Comparison of ENCODE assay signal across 22 mouse cellular contexts in genomic region chr2:50123376-50123775, GRCm38 (mm10). TPM values are rescaled to one million over a fixed set of nuclear protein-coding genes. Genes with fewer than 3 reads are reported as not detected.
DNase-seq lines count a peak whose midpoint lies in the region; ATAC-seq and TF ChIP-seq lines count a peak whose summit lies in the region.
"Had no signal": no experiment of that assay in that cellular context is flagged by ENCODE, and none has a peak within 500 bp of the region (broad histone marks: within the 10 kb centered on the region; RNA-seq: fewer than 3 reads in every experiment).

No protein-coding gene starts in this region.

- peaks cover 6% of the 10 kb centered on the region for H3K4me1 ChIP-seq in hindbrain, embryonic 10.5 days (replicated peaks)
- H3K4me1 ChIP-seq in hindbrain, embryonic 11.5 days (replicated peaks; ENCODE audit: control insufficient read depth, insufficient read depth, low read length) = no peaks in the 10 kb centered on the region
- H3K4me1 ChIP-seq in embryonic facial prominence, embryonic 12.5 days = peaks cover 11% of the 10 kb centered on the region
- H3K4me1 ChIP-seq in limb, embryonic 14.5 days (ENCODE audit: control insufficient read depth, insufficient read depth, low read length) = peaks cover 9% of the 10 kb centered on the region; the same call in 1 of the 2 replicates
- H3K4me1 ChIP-seq: heart, embryonic 10.5 days had no signal

- WGBS in hindbrain, embryonic 10.5 days = 79% methylated on average over 5 of the region's 5 CpGs
- 74% methylated on average over 5 of the region's 5 CpGs for WGBS in hindbrain, embryonic 11.5 days
- 22% methylated on average over 5 of the region's 5 CpGs for WGBS in embryonic facial prominence, embryonic 12.5 days
- 40% methylated on average over 5 of the region's 5 CpGs for WGBS in limb, embryonic 14.5 days

- H3K9me3 ChIP-seq in hindbrain, embryonic 10.5 days = no peaks in the 10 kb centered on the region
- H3K9me3 ChIP-seq in hindbrain, embryonic 11.5 days (ENCODE audit: control insufficient read depth, low read length) = no peaks in the 10 kb centered on the region
- no peaks in the 10 kb centered on the region for H3K9me3 ChIP-seq in embryonic facial prominence, embryonic 12.5 days
- no peaks in the 10 kb centered on the region for H3K9me3 ChIP-seq in limb, embryonic 14.5 days (ENCODE audit: control insufficient read depth, low read length)
- H3K9me3 ChIP-seq: heart, embryonic 10.5 days had no signal

- no peak overlapping the region for H3K9ac ChIP-seq in hindbrain, embryonic 11.5 days (ENCODE audit: low read depth, low read length)
- no peak overlapping the region for H3K9ac ChIP-seq in embryonic facial prominence, embryonic 12.5 days
- H3K9ac ChIP-seq in limb, embryonic 14.5 days (ENCODE audit: low read depth, low read length, severe bottlenecking) = no peak overlapping the region

- H3K4me2 ChIP-seq in hindbrain, embryonic 11.5 days (replicated peaks; ENCODE audit: low read depth, low read length) = no peak overlapping the region
- no peak overlapping the region for H3K4me2 ChIP-seq in embryonic facial prominence, embryonic 12.5 days (replicated peaks)
- H3K4me2 ChIP-seq in limb, embryonic 14.5 days (replicated peaks; ENCODE audit: low read depth, low read length, severe bottlenecking) = no peak overlapping the region

- no peaks in the 10 kb centered on the region for H3K27me3 ChIP-seq in hindbrain, embryonic 10.5 days (ENCODE audit: insufficient read depth, poor library complexity, severe bottlenecking)
- no peaks in the 10 kb centered on the region for H3K27me3 ChIP-seq in hindbrain, embryonic 11.5 days (ENCODE audit: control insufficient read depth, insufficient read depth, low read length)
- no peaks in the 10 kb centered on the region for H3K27me3 ChIP-seq in embryonic facial prominence, embryonic 12.5 days
- H3K27me3 ChIP-seq in limb, embryonic 14.5 days (ENCODE audit: control insufficient read depth, insufficient read depth, low read length) = no peaks in the 10 kb centered on the region

- H3K36me3 ChIP-seq in hindbrain, embryonic 10.5 days = no peaks in the 10 kb centered on the region
- H3K36me3 ChIP-seq in hindbrain, embryonic 11.5 days (ENCODE audit: control insufficient read depth, insufficient read depth, low read length) = no peaks in the 10 kb centered on the region
- no peaks in the 10 kb centered on the region for H3K36me3 ChIP-seq in embryonic facial prominence, embryonic 12.5 days
- H3K36me3 ChIP-seq in limb, embryonic 14.5 days (ENCODE audit: control insufficient read depth, insufficient read depth, low read length) = no peaks in the 10 kb centered on the region
- H3K36me3 ChIP-seq: G1E; heart, embryonic 10.5 days had no signal

- TF ChIP-seq POLR2A in limb, embryonic 14.5 days (IDR thresholded peaks at IDR 0.05; ENCODE audit: borderline replicate concordance, extremely low read depth, insufficient read depth, insufficient read length) = no peak

- no peak overlapping the region for H3K4me3 ChIP-seq in hindbrain, embryonic 10.5 days
- H3K4me3 ChIP-seq in hindbrain, embryonic 11.5 days (ENCODE audit: low read depth, low read length) = no peak overlapping the region
- H3K4me3 ChIP-seq in embryonic facial prominence, embryonic 12.5 days = no peak overlapping the region
- no peak overlapping the region for H3K4me3 ChIP-seq in limb, embryonic 14.5 days (replicated peaks; ENCODE audit: low read length)
- H3K4me3 ChIP-seq: gastrocnemius, adult 2 months; heart, embryonic 10.5 days had no signal

- peak; percentile 41 for DNase-seq in embryo, embryonic 10.5 days (ENCODE audit: low spot score)
- no peak for DNase-seq in embryo, embryonic 10 days (ENCODE audit: low spot score)
- no peak for DNase-seq in hindbrain, embryonic 10.5 days (ENCODE audit: low spot score)
- no peak for DNase-seq in hindbrain, embryonic 11.5 days (ENCODE audit: low spot score)
- peak; percentile 12 for DNase-seq in limb, embryonic 14.5 days (ENCODE audit: low spot score)
- DNase-seq in thymus, postnatal 14 days = no peak
- DNase-seq in spleen, adult 12 weeks (ENCODE audit: low spot score) = no peak
- DNase-seq: adrenal gland, adult 8-10 months; B cell, adult 2 months; cerebellum, adult 11 months; cerebellum, adult 9-10 months; cerebellum, postnatal 25 days; gastrocnemius, adult 2 months; gastrocnemius, postnatal 25 days; heart, postnatal 10 days; kidney, adult 11 months had no signal

- ATAC-seq in hindbrain, embryonic 11.5 days (ENCODE audit: low FRiP score) = no peak
- ATAC-seq in embryonic facial prominence, embryonic 12.5 days (ENCODE audit: insufficient number of reproducible peaks, insufficient read depth, low FRiP score, low TSS enrichment) = peak; percentile 67; the same call in 1 of the 2 replicates
- ATAC-seq in limb, embryonic 14.5 days (ENCODE audit: low FRiP score, low read depth) = no peak
- ATAC-seq: CD4-positive, CD25-positive, alpha-beta regulatory T cell, adult 4 months; forebrain, embryonic 14.5 days; hindbrain, postnatal 0 days had no signal

- H3K27ac ChIP-seq in hindbrain, embryonic 10.5 days = peak overlapping the region; percentile 29; the same call in 1 of the 2 replicates
- no peak overlapping the region for H3K27ac ChIP-seq in hindbrain, embryonic 11.5 days (ENCODE audit: low read depth, low read length)
- H3K27ac ChIP-seq in embryonic facial prominence, embryonic 12.5 days = peak overlapping the region; percentile 71
- no peak overlapping the region for H3K27ac ChIP-seq in limb, embryonic 14.5 days (replicated peaks; ENCODE audit: low read depth, low read length)
- H3K27ac ChIP-seq: gastrocnemius, adult 2 months; heart, embryonic 10.5 days; hindbrain, postnatal 0 days had no signal

RNA-seq across cellular contexts. Expression of gene Lypd6, which starts 57.1 kb away (rescaled TPM):
- polyA plus RNA-seq in hindbrain, embryonic 10.5 days (2016; fragmentation: Nextera tagmentation; extraction: Ambion mirVana) = 4.0 and 6.3 TPM in 2 replicates
- 5.3 and 5.5 TPM in 2 replicates for polyA plus RNA-seq in hindbrain, embryonic 11.5 days (2014; fragmentation: Nextera tagmentation; extraction: Ambion mirVana)
- 8.5 and 9.1 TPM in 2 replicates for polyA plus RNA-seq in embryonic facial prominence, embryonic 12.5 days (2016; fragmentation: Nextera tagmentation; extraction: Ambion mirVana)
- 12.4 and 16.1 TPM in 2 replicates for polyA plus RNA-seq in limb, embryonic 14.5 days (2012; rRNA removed)
- 17.9 and 18.3 TPM in 2 replicates for polyA plus RNA-seq in limb, embryonic 14.5 days (2014; fragmentation: Nextera tagmentation; extraction: Ambion mirVana)
- polyA plus RNA-seq: CD4-positive, CD25-positive, alpha-beta regulatory T cell, adult 4 months; G1E had no signal

Comparison
In these comparisons a context has a peak if more than half of its experiments do, and no peak if none do; other contexts are left out.
1. DNase-seq: peak in embryo, embryonic 10.5 days (single experiment) and limb, embryonic 14.5 days (single experiment); none in embryo, embryonic 10 days (single experiment), hindbrain, embryonic 10.5 days (single experiment), hindbrain, embryonic 11.5 days (single experiment), thymus, postnatal 14 days (single experiment) and spleen, adult 12 weeks (single experiment).
2. H3K27ac ChIP-seq: peak in hindbrain, embryonic 10.5 days (single experiment) and embryonic facial prominence, embryonic 12.5 days (single experiment); none in hindbrain, embryonic 11.5 days (single experiment) and limb, embryonic 14.5 days (single experiment).